Mouse (Mus musculus): ENCODE measurements around the gene Sypl2. TPM values are rescaled to one million over a fixed set of nuclear protein-coding genes. Genes with fewer than 3 reads are reported as not detected.

The Sypl2 gene
- total and polyA plus RNA-seq, 3 experiments = not detected

DNA sequence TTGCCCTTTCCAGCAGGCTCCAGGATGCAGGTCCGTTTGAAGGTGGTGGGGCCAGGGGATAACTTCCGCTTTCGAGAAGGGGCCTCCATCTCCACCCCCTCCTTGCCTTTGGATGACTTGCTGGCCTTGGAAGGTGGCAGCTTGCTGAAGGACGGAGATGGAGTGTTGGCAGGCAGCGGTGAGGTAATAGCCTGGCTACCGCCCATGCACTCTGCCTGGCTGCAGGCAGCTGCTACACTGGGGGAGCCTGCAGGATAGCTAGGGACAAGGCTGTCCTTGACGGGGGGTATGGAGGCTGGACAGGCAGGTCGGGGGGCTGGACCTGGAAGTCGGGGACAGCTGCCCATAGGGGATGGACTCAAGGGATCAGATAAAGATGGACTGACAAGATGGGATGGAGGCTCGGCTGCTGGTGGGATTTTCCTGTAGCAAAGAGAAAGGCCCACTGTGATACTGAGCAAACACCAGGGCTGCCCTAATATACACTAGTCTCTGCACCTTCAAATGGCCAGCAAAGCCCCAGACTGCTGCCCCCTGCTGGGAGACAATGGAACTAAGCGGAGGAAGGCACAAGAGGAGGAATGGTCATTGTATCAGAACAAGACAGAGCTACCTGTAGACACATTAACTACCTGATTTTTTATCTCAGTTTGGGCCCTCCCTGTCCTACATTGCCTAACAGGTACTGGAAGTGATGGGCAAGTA, 22.7 kb downstream of the Sypl2 start:
- DNase-seq (ENCODE audit: low read depth, low spot score) = peak; percentile 70
- no peaks in the 10 kb centered on the region for H3K9me3 ChIP-seq (replicated peaks; ENCODE audit: insufficient read depth, low read length)
- no peaks in the 10 kb centered on the region for H3K27me3 ChIP-seq (ENCODE audit: control insufficient read depth in 1 of 2, insufficient read depth in 2 of 2, low read length in 2 of 2)
- H3K4me1 ChIP-seq (ENCODE audit: control insufficient read depth in 1 of 2, insufficient read depth in 2 of 2, low read length in 2 of 2) = peaks cover 0 to 6% of the 10 kb centered on the region in 2 experiments; a peak in 1 of 4 replicates
- peaks cover 0 to 5% of the 10 kb centered on the region in 2 experiments; a peak in 2 of 4 replicates for H3K36me3 ChIP-seq (ENCODE audit: control insufficient read depth in 1 of 2, insufficient read depth in 2 of 2, low read length in 2 of 2)
- no peaks in the 10 kb centered on the region; the same call in 1 of the 2 replicates for H3K79me2 ChIP-seq (ENCODE audit: control insufficient read depth, insufficient read depth, low read length, poor library complexity)
- TF ChIP-seq CTCF (IDR thresholded peaks at IDR 0.05 in 2 of 3, conservative IDR thresholded peaks at IDR 0.05 in 1 of 3; ENCODE audit: control insufficient read depth in 1 of 3, insufficient read depth in 1 of 3, low read depth in 2 of 3, low read length in 3 of 3, poor library complexity in 1 of 3, severe bottlenecking in 1 of 3) = peak; percentile 77 to 95 (median 91)
- TF ChIP-seq ZC3H11A (IDR thresholded peaks at IDR 0.05; ENCODE audit: low read depth, low read length) = peak; percentile 16; the same call in 1 of the 2 replicates
- TF ChIP-seq SMC3 (IDR thresholded peaks at IDR 0.05; ENCODE audit: low read depth, low read length) = peak; percentile 66
- no peak for TF ChIP-seq GATA1 (IDR thresholded peaks at IDR 0.05; ENCODE audit: low read depth, low read length)
- TF ChIP-seq RAD21 (IDR thresholded peaks at IDR 0.05; ENCODE audit: low read depth, low read length) = peak; percentile 29
- no peak overlapping the region for H3K27ac ChIP-seq (ENCODE audit: control insufficient read depth, low read depth, low read length)
- no peak overlapping the region for H3K9ac ChIP-seq (ENCODE audit: control insufficient read depth, low read depth, low read length, poor library complexity, severe bottlenecking)
- no peak overlapping the region for H3K4me3 ChIP-seq (ENCODE audit: control insufficient read depth in 1 of 2, insufficient read depth in 1 of 2, low read depth in 2 of 2, low read length in 2 of 2)

DNA sequence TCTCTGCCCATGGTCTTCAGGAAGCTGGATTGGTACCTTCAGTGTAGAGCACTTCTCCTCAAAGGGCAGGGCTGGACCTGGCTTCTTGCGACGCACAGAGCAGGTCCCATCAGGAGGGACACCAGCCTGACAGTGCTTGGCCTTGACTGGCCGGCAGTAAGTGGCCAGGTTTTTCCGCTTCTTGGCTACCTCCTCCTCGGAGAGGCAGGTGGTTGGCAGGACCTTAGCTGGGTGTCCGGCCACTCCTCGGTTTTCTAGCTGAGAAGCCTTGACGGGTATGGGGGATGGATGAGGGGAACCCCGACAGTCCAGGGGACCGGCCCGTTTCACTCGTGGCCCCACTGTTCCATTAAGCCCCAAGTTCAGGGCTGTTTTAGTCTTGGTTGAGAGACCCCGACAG, 23.2 kb downstream of the Sypl2 start:
- no peak for DNase-seq (ENCODE audit: low read depth, low spot score)
- Histone ChIP-seq H3K4me3 (ENCODE audit: control insufficient read depth in 1 of 2, insufficient read depth in 1 of 2, low read depth in 2 of 2, low read length in 2 of 2) (no peak overlapping the region), H3K79me2 (ENCODE audit: control insufficient read depth, insufficient read depth, low read length, poor library complexity) (no peaks in the 10 kb centered on the region; the same call in 1 of the 2 replicates), H3K27ac (ENCODE audit: control insufficient read depth, low read depth, low read length) (no peak overlapping the region), H3K9ac (ENCODE audit: control insufficient read depth, low read depth, low read length, poor library complexity, severe bottlenecking) (no peak overlapping the region), H3K27me3 (ENCODE audit: control insufficient read depth in 1 of 2, insufficient read depth in 2 of 2, low read length in 2 of 2) (no peaks in the 10 kb centered on the region), H3K36me3 (ENCODE audit: control insufficient read depth in 1 of 2, insufficient read depth in 2 of 2, low read length in 2 of 2) (peaks cover 0 to 5% of the 10 kb centered on the region in 2 experiments; a peak in 2 of 4 replicates), H3K9me3 (replicated peaks; ENCODE audit: insufficient read depth, low read length) (no peaks in the 10 kb centered on the region), H3K4me1 (ENCODE audit: control insufficient read depth in 1 of 2, insufficient read depth in 2 of 2, low read length in 2 of 2) (peaks cover 0 to 6% of the 10 kb centered on the region in 2 experiments; a peak in 1 of 4 replicates)
- TF ChIP-seq JUND (IDR thresholded peaks at IDR 0.05; ENCODE audit: low read depth, low read length) (no peak), KAT2A (conservative IDR thresholded peaks at IDR 0.05; ENCODE audit: low read depth, low read length) (no peak), ZMIZ1 (IDR thresholded peaks at IDR 0.05; ENCODE audit: low read depth, low read length) (no peak), E2F4 (IDR thresholded peaks at IDR 0.05; ENCODE audit: borderline replicate concordance, low read depth, low read length) (no peak), MEF2A (IDR thresholded peaks at IDR 0.05; ENCODE audit: extremely low read depth, insufficient replicate concordance, low read depth, low read length, poor library complexity, severe bottlenecking) (no peak), MAFK (IDR thresholded peaks at IDR 0.05; ENCODE audit: borderline replicate concordance, low read depth, low read length) (no peak), POLR2A (IDR thresholded peaks at IDR 0.05; ENCODE audit: control insufficient read depth in 1 of 2, insufficient read depth in 1 of 2, low read depth in 1 of 2, low read length in 2 of 2, poor library complexity in 1 of 2) (no peak), TBP (IDR thresholded peaks at IDR 0.05; ENCODE audit: low read depth, low read length) (no peak), SIN3A (IDR thresholded peaks at IDR 0.05; ENCODE audit: low read length) (no peak), CTCF (IDR thresholded peaks at IDR 0.05 in 2 of 3, conservative IDR thresholded peaks at IDR 0.05 in 1 of 3; ENCODE audit: control insufficient read depth in 1 of 3, insufficient read depth in 1 of 3, low read depth in 2 of 3, low read length in 3 of 3, poor library complexity in 1 of 3, severe bottlenecking in 1 of 3) (no peak), NELFE (IDR thresholded peaks at IDR 0.05; ENCODE audit: low read depth, low read length) (no peak), NRF1 (IDR thresholded peaks at IDR 0.05; ENCODE audit: insufficient read depth, low read depth, low read length, poor library complexity, severe bottlenecking) (no peak), ETS1 (IDR thresholded peaks at IDR 0.05; ENCODE audit: low read depth, low read length) (no peak), UBTF (IDR thresholded peaks at IDR 0.05; ENCODE audit: borderline replicate concordance, insufficient read depth, low read depth, low read length) (no peak), GATA1 (IDR thresholded peaks at IDR 0.05; ENCODE audit: low read depth, low read length) (no peak), MYC (IDR thresholded peaks at IDR 0.05; ENCODE audit: low read depth, low read length) (no peak)
